Mouse (Mus musculus) midbrain, embryonic 13.5 days (tissue): ENCODE measurements at regions not wholly inside any gene's neighbourhood (a gene's known extent, or its start where the extent isn't known, plus 50 kb on each side); places are given as distances from the start of the nearest gene placed in this dataset.

Experiments
- ATAC-seq: fragments of 200-750 bp; cut with Nextera tagmentation; 2 replicates; pipeline ENCODE4 v1.8.0; 2017; ENCODE audit warnings: mild to moderate bottlenecking, moderate TSS enrichment, moderate library complexity
- H3K27ac ChIP-seq: fragments of 300-500 bp; sonication (generic); 2 replicates; pipeline ENCODE4 v1.5.1; 2015; ENCODE audit warnings: inconsistent platforms, mild to moderate bottlenecking, moderate library complexity
- H3K27me3 ChIP-seq: fragments of 300-500 bp; sonication (generic); 2 replicates; pipeline ENCODE4 v1.6.1; 2015; ENCODE audit warnings: mild to moderate bottlenecking, inconsistent platforms
- H3K36me3 ChIP-seq: fragments of 300-500 bp; sonication (generic); 2 replicates; pipeline ENCODE4 v1.6.1; 2015; ENCODE audit warnings: mild to moderate bottlenecking, inconsistent platforms
- H3K4me1 ChIP-seq: fragments of 300-500 bp; sonication (generic); replicated peaks from 2 replicates; pipeline ENCODE4 v1.6.1; 2015; ENCODE audit warnings: inconsistent platforms
- H3K4me2 ChIP-seq: fragments of 300-500 bp; sonication (generic); replicated peaks from 2 replicates; pipeline ENCODE4 v1.6.1; 2015; ENCODE audit warnings: moderate library complexity, mild to moderate bottlenecking, inconsistent platforms
- H3K4me3 ChIP-seq: fragments of 300-500 bp; sonication (generic); replicated peaks from 2 replicates; pipeline ENCODE4 v1.5.1; 2015; ENCODE audit warnings: mild to moderate bottlenecking, inconsistent platforms
- H3K9ac ChIP-seq: fragments of 300-500 bp; sonication (generic); replicated peaks from 2 replicates; pipeline ENCODE4 v1.6.1; 2015; ENCODE audit warnings: mild to moderate bottlenecking, inconsistent platforms
- H3K9me3 ChIP-seq: fragments of 300-500 bp; sonication (generic); 2 replicates; pipeline ENCODE4 v1.6.1; 2016; ENCODE audit warnings: mild to moderate bottlenecking, inconsistent platforms
- WGBS: fragments of 180-500 bp; shearing (Covaris S2); methylation state at CpG from one replicate; pipeline ENCODE4 v1.1.7; 2015; 5-methylcytosine and 5-hydroxymethylcytosine counted together

- Histone ChIP-seq H3K4me2 (no peak overlapping the region), H3K27ac (no peak overlapping the region), H3K4me1 (peaks cover 15% of the 10 kb centered on the region), H3K4me3 (no peak overlapping the region), H3K9ac (no peak overlapping the region), H3K27me3 (no peaks in the 10 kb centered on the region), H3K9me3 (no peaks in the 10 kb centered on the region), H3K36me3 (no peaks in the 10 kb centered on the region)
- 71% methylated on average over 7 of the region's 7 CpGs for WGBS
- ATAC-seq = peak; percentile 45; the same call in 1 of the 2 replicates
These were observed 335.9 kb downstream of the Glrx3 start for GRCm38 (mm10) chr7:137773051-137773964.

- 42% methylated on average over 7 of the region's 7 CpGs for WGBS
- Histone ChIP-seq H3K36me3 (no peaks in the 10 kb centered on the region), H3K4me2 (no peak overlapping the region), H3K4me1 (peaks cover 15% of the 10 kb centered on the region), H3K27me3 (no peaks in the 10 kb centered on the region), H3K27ac (0 out of 2 replicates have a peak overlapping the region, but pooled peaks have one; percentile 51), H3K9ac (no peak overlapping the region), H3K9me3 (no peaks in the 10 kb centered on the region), H3K4me3 (no peak overlapping the region)
- ATAC-seq = peak; percentile 78
These were observed 336.5 kb downstream of the Glrx3 start for GRCm38 (mm10) chr7:137773965-137774310.

- no peak for ATAC-seq
- no peak overlapping the region for H3K4me3 ChIP-seq
- no peaks in the 10 kb centered on the region for H3K36me3 ChIP-seq
- no peaks in the 10 kb centered on the region for H3K9me3 ChIP-seq
- H3K27ac ChIP-seq = no peak overlapping the region
- H3K4me1 ChIP-seq = no peaks in the 10 kb centered on the region
- H3K4me2 ChIP-seq = no peak overlapping the region
- H3K9ac ChIP-seq = no peak overlapping the region
- no peaks in the 10 kb centered on the region for H3K27me3 ChIP-seq
These were observed 346.5 kb downstream of the Glrx3 start for GRCm38 (mm10) chr7:137783954-137784353.

DNA sequence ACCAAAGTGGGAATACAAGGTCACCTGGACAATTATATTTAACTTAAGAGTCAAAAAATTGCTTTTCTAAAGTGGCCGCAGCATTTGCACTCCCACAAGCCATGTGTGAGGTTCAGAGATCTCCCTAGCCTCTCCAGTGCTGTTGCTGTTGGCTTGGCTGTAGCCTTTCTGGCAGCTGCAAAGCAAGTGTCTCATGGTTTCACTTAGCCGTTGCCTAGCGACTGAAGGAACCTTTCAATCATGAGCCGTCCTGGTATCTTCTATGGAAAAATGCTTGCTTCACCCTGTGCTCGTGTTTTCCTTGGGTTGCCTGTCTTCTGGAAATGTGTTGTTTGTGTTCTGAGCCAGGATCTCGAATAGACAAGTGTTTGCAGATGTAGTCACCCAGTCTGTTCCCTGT is 367.9 kb downstream of the Glrx3 start:
- Histone ChIP-seq H3K9ac (no peak overlapping the region), H3K27me3 (no peaks in the 10 kb centered on the region), H3K36me3 (no peaks in the 10 kb centered on the region), H3K4me3 (no peak overlapping the region), H3K27ac (no peak overlapping the region), H3K9me3 (no peaks in the 10 kb centered on the region), H3K4me1 (peaks cover 11% of the 10 kb centered on the region), H3K4me2 (no peak overlapping the region)
- 39% methylated on average over 6 of the region's 6 CpGs for WGBS
- ATAC-seq = no peak

- Histone ChIP-seq H3K9me3 (no peaks in the 10 kb centered on the region), H3K36me3 (no peaks in the 10 kb centered on the region), H3K4me1 (no peaks in the 10 kb centered on the region), H3K4me2 (no peak overlapping the region), H3K4me3 (no peak overlapping the region), H3K27ac (no peak overlapping the region), H3K9ac (no peak overlapping the region), H3K27me3 (no peaks in the 10 kb centered on the region)
- ATAC-seq = no peak
- 88% methylated on average over 3 of the region's 3 CpGs for WGBS
These were observed 375.4 kb downstream of the Glrx3 start for GRCm38 (mm10) chr7:137812839-137813238.

DNA sequence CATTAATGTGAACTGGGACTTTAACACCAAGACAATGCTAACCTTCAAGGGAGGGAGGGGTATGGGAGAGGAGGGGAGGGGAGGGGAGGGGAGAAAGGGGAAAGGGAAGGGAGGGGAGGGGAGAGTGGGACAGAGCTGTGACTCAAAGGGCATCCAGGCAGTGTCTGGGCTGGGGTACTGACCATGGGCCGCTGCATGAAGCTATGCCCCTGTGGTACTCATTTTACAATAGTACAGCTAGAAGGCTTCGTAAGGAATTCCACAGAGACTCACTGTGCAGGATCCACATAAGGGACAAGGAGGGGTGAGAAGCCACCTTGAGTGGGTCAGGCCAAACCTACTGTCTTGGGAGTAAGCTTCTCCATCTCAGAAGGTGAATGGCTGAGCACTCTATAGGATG is 403.1 kb downstream of the Glrx3 start:
- H3K4me2 ChIP-seq = no peak overlapping the region
- no peaks in the 10 kb centered on the region for H3K36me3 ChIP-seq
- H3K9ac ChIP-seq = no peak overlapping the region
- H3K4me1 ChIP-seq = peaks cover 7% of the 10 kb centered on the region
- WGBS = 73% methylated on average over 2 of the region's 2 CpGs
- ATAC-seq = 0 out of 2 replicates have a peak, but pooled peaks have one; percentile 17
- no peak overlapping the region for H3K4me3 ChIP-seq
- no peak overlapping the region for H3K27ac ChIP-seq
- no peaks in the 10 kb centered on the region for H3K9me3 ChIP-seq
- no peaks in the 10 kb centered on the region for H3K27me3 ChIP-seq

DNA sequence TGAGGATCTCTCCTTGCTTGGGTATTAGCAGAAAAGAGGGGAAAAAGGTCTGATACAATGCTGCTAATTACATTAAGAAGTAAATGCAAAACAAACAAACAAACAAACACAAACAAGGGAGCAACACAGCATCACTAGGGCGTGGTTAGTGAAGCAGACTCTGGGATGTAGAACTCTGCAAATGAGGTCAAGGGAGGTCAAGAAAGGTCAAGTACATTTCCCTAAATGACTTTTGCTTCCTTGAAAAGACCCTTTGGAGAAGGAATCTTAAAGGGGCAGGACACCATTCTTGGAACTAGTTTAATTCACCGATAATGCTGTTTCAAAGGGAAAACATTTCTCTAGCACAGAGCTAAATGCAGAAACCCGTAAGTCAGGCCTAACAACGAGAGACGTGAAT is 403.6 kb downstream of the Glrx3 start:
- no peaks in the 10 kb centered on the region for H3K9me3 ChIP-seq
- no peak overlapping the region for H3K4me3 ChIP-seq
- H3K4me1 ChIP-seq = peaks cover 7% of the 10 kb centered on the region
- no peak overlapping the region for H3K9ac ChIP-seq
- H3K27ac ChIP-seq = no peak overlapping the region
- 60% methylated on average over 5 of the region's 5 CpGs for whole genome bisulfite sequencing
- H3K27me3 ChIP-seq = no peaks in the 10 kb centered on the region
- H3K36me3 ChIP-seq = no peaks in the 10 kb centered on the region
- no peak for ATAC-seq
- H3K4me2 ChIP-seq = no peak overlapping the region

- H3K9me3 ChIP-seq = no peaks in the 10 kb centered on the region
- H3K36me3 ChIP-seq = no peaks in the 10 kb centered on the region
- no peak overlapping the region for H3K4me2 ChIP-seq
- WGBS = 47% methylated on average over 8 of the region's 8 CpGs
- H3K4me1 ChIP-seq = peaks cover 7% of the 10 kb centered on the region
- no peak overlapping the region for H3K27ac ChIP-seq
- H3K9ac ChIP-seq = no peak overlapping the region
- no peaks in the 10 kb centered on the region for H3K27me3 ChIP-seq
- no peak for ATAC-seq
- H3K4me3 ChIP-seq = no peak overlapping the region
These were observed 404.2 kb downstream of the Glrx3 start for GRCm38 (mm10) chr7:137841456-137842100.

- no peaks in the 10 kb centered on the region for H3K27me3 ChIP-seq
- no peak overlapping the region for H3K4me3 ChIP-seq
- peaks cover 9% of the 10 kb centered on the region for H3K4me1 ChIP-seq
- WGBS = 53% methylated on average over 11 of the region's 11 CpGs
- no peak overlapping the region; the same call in 1 of the 2 replicates for H3K9ac ChIP-seq
- no peak overlapping the region for H3K4me2 ChIP-seq
- ATAC-seq = no peak
- H3K36me3 ChIP-seq = no peaks in the 10 kb centered on the region
- no peaks in the 10 kb centered on the region for H3K9me3 ChIP-seq
- peak overlapping the region; percentile 39; the same call in 1 of the 2 replicates for H3K27ac ChIP-seq
These were observed 410.4 kb downstream of the Glrx3 start for GRCm38 (mm10) chr7:137847856-137848255.

GRCm38 (mm10) chr7:137851061-137851460 is 413.6 kb downstream of the Glrx3 start:
- no peaks in the 10 kb centered on the region for H3K27me3 ChIP-seq
- no peaks in the 10 kb centered on the region for H3K9me3 ChIP-seq
- no peak overlapping the region for H3K4me3 ChIP-seq
- H3K4me2 ChIP-seq = no peak overlapping the region
- no peak for ATAC-seq
- no peak overlapping the region for H3K9ac ChIP-seq
- peaks cover 9% of the 10 kb centered on the region for H3K4me1 ChIP-seq
- no peaks in the 10 kb centered on the region for H3K36me3 ChIP-seq
- H3K27ac ChIP-seq = no peak overlapping the region
- WGBS = 16% methylated on average over 4 of the region's 4 CpGs

- Histone ChIP-seq H3K9ac (no peak overlapping the region), H3K4me2 (no peak overlapping the region), H3K27ac (no peak overlapping the region), H3K4me3 (no peak overlapping the region), H3K27me3 (no peaks in the 10 kb centered on the region), H3K4me1 (peaks cover under 1% of the 10 kb centered on the region), H3K9me3 (no peaks in the 10 kb centered on the region), H3K36me3 (no peaks in the 10 kb centered on the region)
- 83% methylated on average over 3 of the region's 3 CpGs for WGBS
- ATAC-seq = no peak
These were observed 422.3 kb downstream of the Glrx3 start for GRCm38 (mm10) chr7:137859681-137860080.

DNA sequence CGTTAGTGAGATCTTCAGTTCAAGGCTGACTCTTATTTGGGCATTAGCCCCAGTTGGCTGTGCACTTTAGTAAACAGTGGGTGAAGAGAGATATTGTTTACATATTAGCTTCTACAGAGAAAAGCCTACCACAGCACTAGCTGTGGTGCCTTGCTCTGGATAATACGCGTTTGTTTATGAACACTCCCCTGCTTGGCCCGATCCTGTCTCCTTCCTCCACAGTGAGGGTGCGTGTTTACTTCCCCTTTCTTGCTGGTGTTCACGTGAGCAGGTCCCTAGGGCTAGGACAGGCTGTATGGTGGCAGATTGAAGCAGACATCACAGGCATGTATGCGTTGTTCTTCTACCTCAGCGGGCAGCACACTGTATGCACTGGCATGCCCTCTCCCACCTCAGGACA is 423.1 kb downstream of the Glrx3 start:
- Histone ChIP-seq H3K27me3 (no peaks in the 10 kb centered on the region), H3K27ac (no peak overlapping the region), H3K4me2 (no peak overlapping the region), H3K4me1 (peaks cover 9% of the 10 kb centered on the region), H3K9me3 (no peaks in the 10 kb centered on the region), H3K36me3 (no peaks in the 10 kb centered on the region), H3K9ac (no peak overlapping the region), H3K4me3 (no peak overlapping the region)
- WGBS = 87% methylated on average over 8 of the region's 8 CpGs
- no peak for ATAC-seq
